Mouse (Mus musculus): ENCODE results near the gene Sec14l4. TPM values are rescaled to one million over a fixed set of nuclear protein-coding genes. Genes with fewer than 3 reads are reported as not detected.
A peak's percentile ranks its signal among the peaks of the same experiment; 100 is the strongest.

The Sec14l4 gene
- total and polyA plus RNA-seq, 2 experiments from 2014 or later, result not detected

DNA sequence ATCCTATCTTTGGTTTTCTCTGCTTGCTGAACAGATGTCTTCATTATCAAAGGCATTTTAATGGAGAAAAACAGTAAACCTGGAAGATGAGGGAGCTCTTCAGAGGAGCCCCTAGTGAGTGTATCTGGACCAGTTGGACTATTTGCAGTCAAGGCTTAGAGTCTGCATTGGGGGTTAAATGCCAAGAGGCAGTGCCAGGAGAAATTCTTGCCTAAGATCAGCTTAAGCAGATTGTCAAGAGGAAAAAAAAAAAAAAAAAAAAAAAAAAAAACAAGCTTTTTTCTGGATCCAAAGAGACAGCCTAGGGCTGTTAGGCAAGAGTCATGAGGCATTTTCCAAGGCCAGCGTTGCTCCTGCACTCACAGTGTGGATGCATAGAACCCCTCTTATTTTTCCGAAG is 16.5 kb downstream of the Sec14l4 start:
- Histone ChIP-seq H3K9ac (replicated peaks; ENCODE audit: low read length) (no peak overlapping the region), H3K4me3 (ENCODE audit: low read length) (no peak overlapping the region), H3K9me3 (ENCODE audit: low read length) (no peaks in the 10 kb centered on the region), H3K4me1 (ENCODE audit: insufficient read depth, low read length) (no peaks in the 10 kb centered on the region), H3K27me3 (ENCODE audit: insufficient read depth, low read length) (no peaks in the 10 kb centered on the region), H3K27ac (no peak overlapping the region), H3K36me3 (ENCODE audit: insufficient read depth, low read length) (no peaks in the 10 kb centered on the region), H3K4me2 (ENCODE audit: low read depth, low read length) (no peak overlapping the region)
- WGBS, result 93% methylated on average over 2 of the region's 2 CpGs
- no peak for DNase-seq (ENCODE audit: low spot score)
- no peak for TF ChIP-seq CTCF (IDR thresholded peaks at IDR 0.05; ENCODE audit: low read depth)
- ATAC-seq, result no peak

- 87% methylated on average over 6 of the region's 6 CpGs for WGBS
- Histone ChIP-seq H3K9ac (replicated peaks; ENCODE audit: low read length) (no peak overlapping the region), H3K9me3 (ENCODE audit: low read length) (no peaks in the 10 kb centered on the region), H3K4me1 (ENCODE audit: insufficient read depth, low read length) (no peaks in the 10 kb centered on the region), H3K36me3 (ENCODE audit: insufficient read depth, low read length) (no peaks in the 10 kb centered on the region), H3K27me3 (ENCODE audit: insufficient read depth, low read length) (no peaks in the 10 kb centered on the region), H3K27ac (no peak overlapping the region), H3K4me3 (ENCODE audit: low read length) (no peak overlapping the region), H3K4me2 (ENCODE audit: low read depth, low read length) (no peak overlapping the region)
- ATAC-seq (no peak), DNase-seq (ENCODE audit: low spot score) (no peak)
- TF ChIP-seq CTCF (IDR thresholded peaks at IDR 0.05; ENCODE audit: low read depth), result no peak
Observed at GRCm38 (mm10) chr11:4048438-4048837, 17.2 kb downstream of the Sec14l4 start.

GRCm38 (mm10) chr11:4053586-4053985 is 22.3 kb downstream of the Sec14l4 start:
- H3K36me3 ChIP-seq (ENCODE audit: insufficient read depth, low read length), result no peaks in the 10 kb centered on the region
- H3K4me1 ChIP-seq (ENCODE audit: insufficient read depth, low read length), result no peaks in the 10 kb centered on the region
- DNase-seq (ENCODE audit: low spot score), result peak; percentile 82
- H3K4me3 ChIP-seq (ENCODE audit: low read length), result no peak overlapping the region
- H3K27me3 ChIP-seq (ENCODE audit: insufficient read depth, low read length), result no peaks in the 10 kb centered on the region
- peak; percentile 89 for TF ChIP-seq CTCF (IDR thresholded peaks at IDR 0.05; ENCODE audit: low read depth)
- H3K9ac ChIP-seq (replicated peaks; ENCODE audit: low read length), result no peak overlapping the region
- ATAC-seq, result no peak; the same call in 1 of the 2 replicates
- H3K4me2 ChIP-seq (ENCODE audit: low read depth, low read length), result no peak overlapping the region
- WGBS, result 24% methylated on average over 5 of the region's 5 CpGs
- H3K27ac ChIP-seq, result no peak overlapping the region
- H3K9me3 ChIP-seq (ENCODE audit: low read length), result no peaks in the 10 kb centered on the region

DNA sequence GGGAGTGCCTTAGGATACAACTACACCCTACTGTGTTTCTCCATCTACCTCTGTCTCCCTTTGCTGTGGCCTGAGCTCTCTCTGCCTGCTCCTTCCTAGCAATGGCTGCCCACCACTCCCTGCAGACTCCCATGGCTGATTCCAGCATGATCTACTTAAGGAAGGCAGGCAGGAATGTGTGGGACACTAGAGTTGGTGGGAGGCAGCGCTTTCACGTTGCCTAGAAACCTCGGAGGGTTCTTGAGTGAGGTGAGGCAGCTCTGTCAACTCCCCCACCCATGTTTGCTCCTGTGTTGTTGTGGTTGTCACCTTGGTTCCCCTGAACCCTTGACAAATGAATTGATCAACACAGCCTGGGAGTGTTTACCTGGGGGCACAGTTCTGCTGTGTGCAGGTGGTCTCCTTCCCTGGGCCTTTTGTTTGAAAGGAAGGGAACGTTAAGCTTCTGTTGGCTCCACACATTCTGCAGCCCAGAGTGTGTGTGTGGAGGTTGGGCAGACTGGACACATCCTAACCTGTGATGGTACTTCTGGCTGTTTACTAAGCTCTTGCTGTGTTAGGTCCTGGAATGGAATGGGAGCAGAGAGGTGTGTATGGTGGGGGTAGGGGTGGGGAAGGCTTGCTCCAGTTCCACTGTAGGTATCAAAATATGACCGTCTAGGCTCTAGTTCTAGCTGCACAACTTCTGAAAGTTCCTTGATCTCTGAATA is 29.8 kb downstream of the Sec14l4 start:
- no peak overlapping the region for H3K9ac ChIP-seq (replicated peaks; ENCODE audit: low read length)
- no peak for TF ChIP-seq CTCF (IDR thresholded peaks at IDR 0.05; ENCODE audit: low read depth)
- WGBS, result 77% methylated on average over 5 of the region's 5 CpGs

DNA sequence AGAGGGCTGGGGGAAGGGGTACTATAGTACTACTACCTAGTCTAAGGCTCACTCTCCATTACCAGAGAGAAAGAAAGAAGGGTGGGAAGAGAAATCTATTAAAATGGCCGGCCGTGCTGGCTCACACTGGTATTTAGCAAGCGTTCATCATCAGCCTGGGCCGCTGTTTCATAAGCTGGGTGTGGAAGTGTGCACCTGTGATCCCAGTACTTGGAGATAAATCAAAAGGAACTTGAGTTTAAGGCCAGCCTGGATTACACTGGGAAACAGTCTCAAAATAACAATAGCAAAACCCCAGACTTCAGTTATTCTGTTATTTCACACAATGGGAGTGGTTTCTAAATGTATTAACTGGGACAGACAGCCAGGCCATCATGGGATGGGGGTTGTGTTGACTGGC is 31.3 kb downstream of the Sec14l4 start:
- TF ChIP-seq CTCF (IDR thresholded peaks at IDR 0.05; ENCODE audit: low read depth), result no peak

More for the DNA sequence above, 29.8 kb downstream of the Sec14l4 start:
- no peak for DNase-seq (ENCODE audit: low spot score)
- Histone ChIP-seq H3K4me1 (ENCODE audit: insufficient read depth, low read length) (no peaks in the 10 kb centered on the region), H3K9me3 (ENCODE audit: low read length) (no peaks in the 10 kb centered on the region), H3K4me3 (ENCODE audit: low read length) (no peak overlapping the region), H3K4me2 (ENCODE audit: low read depth, low read length) (no peak overlapping the region), H3K36me3 (ENCODE audit: insufficient read depth, low read length) (no peaks in the 10 kb centered on the region), H3K27me3 (ENCODE audit: insufficient read depth, low read length) (no peaks in the 10 kb centered on the region), H3K27ac (no peak overlapping the region)
- ATAC-seq, result no peak

GRCm38 (mm10) chr11:4062981-4063380 is 31.7 kb downstream of the Sec14l4 start:
- ATAC-seq (no peak), DNase-seq (ENCODE audit: low spot score) (no peak)
- Histone ChIP-seq H3K36me3 (ENCODE audit: insufficient read depth, low read length) (no peaks in the 10 kb centered on the region), H3K4me2 (ENCODE audit: low read depth, low read length) (no peak overlapping the region), H3K4me3 (ENCODE audit: low read length) (no peak overlapping the region), H3K9ac (replicated peaks; ENCODE audit: low read length) (no peak overlapping the region), H3K27me3 (ENCODE audit: insufficient read depth, low read length) (no peaks in the 10 kb centered on the region), H3K4me1 (ENCODE audit: insufficient read depth, low read length) (no peaks in the 10 kb centered on the region), H3K27ac (no peak overlapping the region), H3K9me3 (ENCODE audit: low read length) (no peaks in the 10 kb centered on the region)
- 58% methylated on average over 6 of the region's 6 CpGs for WGBS
- TF ChIP-seq CTCF (IDR thresholded peaks at IDR 0.05; ENCODE audit: low read depth), result no peak

More for the DNA sequence above, 31.3 kb downstream of the Sec14l4 start:
- H3K9me3 ChIP-seq (ENCODE audit: low read length), result no peaks in the 10 kb centered on the region
- no peak overlapping the region for H3K9ac ChIP-seq (replicated peaks; ENCODE audit: low read length)
- no peak overlapping the region for H3K4me2 ChIP-seq (ENCODE audit: low read depth, low read length)
- H3K4me3 ChIP-seq (ENCODE audit: low read length), result no peak overlapping the region
- WGBS, result 93% methylated on average over 4 of the region's 4 CpGs
- no peak for ATAC-seq
- H3K27ac ChIP-seq, result no peak overlapping the region
- no peaks in the 10 kb centered on the region for H3K4me1 ChIP-seq (ENCODE audit: insufficient read depth, low read length)
- no peak for DNase-seq (ENCODE audit: low spot score)
- no peaks in the 10 kb centered on the region for H3K27me3 ChIP-seq (ENCODE audit: insufficient read depth, low read length)
- no peaks in the 10 kb centered on the region for H3K36me3 ChIP-seq (ENCODE audit: insufficient read depth, low read length)

DNA sequence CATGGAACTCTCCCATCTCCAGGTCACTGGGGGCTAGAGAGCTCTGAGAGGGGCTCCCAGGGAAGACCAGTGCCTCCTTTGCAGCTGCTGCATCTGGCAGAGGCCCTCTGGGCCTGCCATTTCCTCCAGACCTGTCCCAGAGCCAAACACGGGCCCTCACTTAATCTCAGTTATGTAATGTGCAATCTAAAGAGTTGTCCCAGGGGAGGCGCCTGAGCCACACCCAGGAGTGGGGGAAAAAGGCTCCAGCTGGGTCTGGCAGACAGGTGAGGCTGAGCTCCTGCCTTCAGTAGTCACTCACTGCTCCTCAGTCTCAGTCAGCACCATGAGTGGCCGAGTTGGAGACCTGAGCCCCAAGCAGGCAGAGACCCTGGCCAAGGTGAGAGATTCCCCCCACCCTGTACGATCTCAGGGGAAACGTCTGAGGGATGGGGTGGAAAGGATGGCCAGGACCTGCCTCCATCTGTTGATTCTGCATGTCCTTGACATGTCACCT is 33.4 kb downstream of the Sec14l4 start, which contains the start of gene Sec14l3:
Gene Sec14l3, plus strand, starts transcription at position 215 of the 496 bp plus-strand sequence.
- Histone ChIP-seq H3K36me3 (ENCODE audit: insufficient read depth, low read length) (no peaks in the 10 kb centered on the region), H3K4me1 (ENCODE audit: insufficient read depth, low read length) (0 out of 2 replicates have a peak, but pooled peaks cover 3% of the 10 kb centered on the region), H3K4me2 (ENCODE audit: low read depth, low read length) (no peak within 1 kb of the TSS), H3K4me3 (ENCODE audit: low read length) (no peak within 1 kb of the TSS), H3K9ac (replicated peaks; ENCODE audit: low read length) (no peak within 1 kb of the TSS), H3K27ac (no peak within 1 kb of the TSS), H3K27me3 (ENCODE audit: insufficient read depth, low read length) (no peaks in the 10 kb centered on the region), H3K9me3 (ENCODE audit: low read length) (no peaks in the 10 kb centered on the region)
- TF ChIP-seq CTCF (IDR thresholded peaks at IDR 0.05; ENCODE audit: low read depth), result no peak
- DNase-seq (ENCODE audit: low spot score) (no peak), ATAC-seq (no peak)
- 73% methylated on average over 5 of the region's 5 CpGs for WGBS

Measured in hindbrain, postnatal 0 days (tissue).